Mouse (Mus musculus) embryonic facial prominence, embryonic 14.5 days (tissue): ENCODE results near the gene Adra1b. TPM values are rescaled to one million over a fixed set of nuclear protein-coding genes. Genes with fewer than 3 reads are reported as not detected.

Experiments
- ATAC-seq: fragments of 200-750 bp; cut with Nextera tagmentation; 2 replicates; pipeline ENCODE4 v1.8.0; 2017; ENCODE audit warnings: low read depth, moderate number of reproducible peaks, moderate TSS enrichment
- DNase-seq: peaks from one replicate; pipeline ENCODE4 v3.0.0-alpha.2; 2015; ENCODE audit warnings: low spot score
- H3K27ac ChIP-seq: fragments of 300-500 bp; sonication (generic); replicated peaks from 2 replicates; pipeline ENCODE4 v1.5.1; 2014; ENCODE audit warnings: low read depth, mild to moderate bottlenecking, low read length, moderate library complexity
- H3K27me3 ChIP-seq: fragments of 300-500 bp; sonication (generic); replicated peaks from 2 replicates; pipeline ENCODE4 v1.6.1; 2014; ENCODE audit warnings: low read length; ENCODE audit not compliant: control insufficient read depth, insufficient read depth
- H3K36me3 ChIP-seq: fragments of 300-500 bp; sonication (generic); 2 replicates; pipeline ENCODE4 v1.6.1; 2014; ENCODE audit warnings: low read length, mixed read lengths; ENCODE audit not compliant: control insufficient read depth, insufficient read depth
- H3K4me1 ChIP-seq: fragments of 300-500 bp; sonication (generic); 2 replicates; pipeline ENCODE4 v1.6.1; 2014; ENCODE audit warnings: antibody characterized with exemption, low read length; ENCODE audit not compliant: control insufficient read depth, insufficient read depth
- H3K4me2 ChIP-seq: fragments of 300-500 bp; sonication (generic); 2 replicates; pipeline ENCODE4 v1.6.1; 2014; ENCODE audit warnings: low read depth, mild to moderate bottlenecking, low read length, moderate library complexity, mixed read lengths
- H3K4me3 ChIP-seq: fragments of 300-500 bp; sonication (generic); 2 replicates; pipeline ENCODE4 v1.5.1; 2014; ENCODE audit warnings: low read depth, mild to moderate bottlenecking, low read length
- H3K9ac ChIP-seq: fragments of 300-500 bp; sonication (generic); 2 replicates; pipeline ENCODE4 v1.6.1; 2014; ENCODE audit warnings: low read depth, mild to moderate bottlenecking, low read length, moderate library complexity, mixed read lengths
- H3K9me3 ChIP-seq: fragments of 300-500 bp; sonication (generic); 2 replicates; pipeline ENCODE4 v1.6.1; 2016; ENCODE audit warnings: low read length; ENCODE audit not compliant: control insufficient read depth
- WGBS: fragments of 180-500 bp; shearing (Covaris S2); extraction: QIAGEN DNeasy Blood & Tissue Kit; methylation state at CpG from one replicate; pipeline ENCODE4 v1.1.7; 2014; 5-methylcytosine and 5-hydroxymethylcytosine counted together
- polyA plus RNA-seq: library from polyadenylated mRNA; unstranded; fragments of >200 nt; fragmentation: Nextera tagmentation; extraction: Ambion mirVana; gene quantifications from 2 replicates; pipeline ENCODE4 v1.2.1, GENCODE M21; 2014

Gene Adra1b
- polyA plus RNA-seq, 1 experiment from 2014 or later = 0.67 TPM

GRCm38 (mm10) chr11:43820552-43821460 lies 80.2 kb downstream of the Adra1b start:
- Histone ChIP-seq H3K27me3 (no peaks in the 10 kb centered on the region), H3K4me1 (no peaks in the 10 kb centered on the region), H3K36me3 (no peaks in the 10 kb centered on the region), H3K4me2 (no peak overlapping the region), H3K27ac (no peak overlapping the region), H3K4me3 (no peak overlapping the region), H3K9me3 (no peaks in the 10 kb centered on the region), H3K9ac (no peak overlapping the region)
- WGBS = 82% methylated on average over 11 of the region's 11 CpGs
- DNase-seq (no peak), ATAC-seq (no peak)

- no peak overlapping the region for H3K4me3 ChIP-seq
- no peak overlapping the region for H3K9ac ChIP-seq
- H3K36me3 ChIP-seq = no peaks in the 10 kb centered on the region
- H3K27ac ChIP-seq = no peak overlapping the region
- DNase-seq (no peak), ATAC-seq (no peak)
- no peaks in the 10 kb centered on the region for H3K4me1 ChIP-seq
- H3K4me2 ChIP-seq = no peak overlapping the region
- 69% methylated on average over 9 of the region's 9 CpGs for WGBS
- no peaks in the 10 kb centered on the region for H3K9me3 ChIP-seq
- no peaks in the 10 kb centered on the region for H3K27me3 ChIP-seq
Measured at GRCm38 (mm10) chr11:43817368-43817923, 83.6 kb downstream of the Adra1b start.

GRCm38 (mm10) chr11:43812535-43812934 lies 88.5 kb downstream of the Adra1b start:
- Histone ChIP-seq H3K4me2 (no peak overlapping the region), H3K36me3 (no peaks in the 10 kb centered on the region), H3K27ac (no peak overlapping the region), H3K27me3 (no peaks in the 10 kb centered on the region), H3K9me3 (no peaks in the 10 kb centered on the region), H3K4me3 (no peak overlapping the region), H3K4me1 (no peaks in the 10 kb centered on the region), H3K9ac (no peak overlapping the region)
- ATAC-seq (no peak), DNase-seq (no peak)
- WGBS = 47% methylated on average over 5 of the region's 5 CpGs

GRCm38 (mm10) chr11:43807732-43808131 lies 93.3 kb downstream of the Adra1b start:
- no peak for DNase-seq
- Histone ChIP-seq H3K36me3 (no peaks in the 10 kb centered on the region), H3K9me3 (no peaks in the 10 kb centered on the region), H3K9ac (no peak overlapping the region), H3K4me1 (no peaks in the 10 kb centered on the region), H3K27me3 (no peaks in the 10 kb centered on the region), H3K4me2 (no peak overlapping the region), H3K27ac (no peak overlapping the region), H3K4me3 (no peak overlapping the region)
- no peak for ATAC-seq
- WGBS = 75% methylated on average over 5 of the region's 5 CpGs

GRCm38 (mm10) chr11:43795992-43796391 lies 105.0 kb downstream of the Adra1b start:
- no peak overlapping the region for H3K4me2 ChIP-seq
- no peak overlapping the region for H3K9ac ChIP-seq
- H3K27ac ChIP-seq = no peak overlapping the region
- DNase-seq = no peak
- 71% methylated on average over 8 of the region's 8 CpGs for WGBS
- H3K4me1 ChIP-seq = no peaks in the 10 kb centered on the region
- H3K36me3 ChIP-seq = no peaks in the 10 kb centered on the region
- no peak overlapping the region for H3K4me3 ChIP-seq
- no peaks in the 10 kb centered on the region for H3K9me3 ChIP-seq
- H3K27me3 ChIP-seq = no peaks in the 10 kb centered on the region
- ATAC-seq = no peak

GRCm38 (mm10) chr11:43790446-43790845 lies 110.6 kb downstream of the Adra1b start:
- Histone ChIP-seq H3K9ac (no peak overlapping the region), H3K27me3 (no peaks in the 10 kb centered on the region), H3K9me3 (no peaks in the 10 kb centered on the region), H3K4me3 (no peak overlapping the region), H3K4me2 (no peak overlapping the region), H3K36me3 (no peaks in the 10 kb centered on the region), H3K27ac (no peak overlapping the region), H3K4me1 (no peaks in the 10 kb centered on the region)
- ATAC-seq (no peak), DNase-seq (no peak)
- 88% methylated on average over 6 of the region's 6 CpGs for WGBS

GRCm38 (mm10) chr11:43783772-43784171 lies 117.2 kb downstream of the Adra1b start:
- H3K9me3 ChIP-seq = no peaks in the 10 kb centered on the region
- H3K4me2 ChIP-seq = no peak overlapping the region
- no peak overlapping the region for H3K4me3 ChIP-seq
- H3K36me3 ChIP-seq = no peaks in the 10 kb centered on the region
- peak; percentile 58 for DNase-seq
- 11% methylated on average over 2 of the region's 2 CpGs for WGBS
- H3K27me3 ChIP-seq = no peaks in the 10 kb centered on the region
- 0 out of 2 replicates have a peak, but pooled peaks have one; percentile 22 for ATAC-seq
- no peak overlapping the region for H3K27ac ChIP-seq
- H3K9ac ChIP-seq = no peak overlapping the region
- no peaks in the 10 kb centered on the region for H3K4me1 ChIP-seq

- H3K4me1 ChIP-seq = no peaks in the 10 kb centered on the region
- no peak overlapping the region for H3K27ac ChIP-seq
- DNase-seq (no peak), ATAC-seq (no peak)
- H3K4me2 ChIP-seq = no peak overlapping the region
- no peaks in the 10 kb centered on the region for H3K9me3 ChIP-seq
- H3K4me3 ChIP-seq = no peak overlapping the region
- WGBS = 70% methylated on average over 5 of the region's 5 CpGs
- H3K27me3 ChIP-seq = no peaks in the 10 kb centered on the region
- H3K9ac ChIP-seq = no peak overlapping the region
- H3K36me3 ChIP-seq = no peaks in the 10 kb centered on the region
Measured at GRCm38 (mm10) chr11:43783106-43783505, 117.9 kb downstream of the Adra1b start.
